Mouse (Mus musculus): Measurements from ENCODE around the gene Acad8. TPM values are rescaled to one million over a fixed set of nuclear protein-coding genes. Genes with fewer than 3 reads are reported as not detected.

The Acad8 gene
- total RNA-seq (2012; rRNA removed) (16.7 and 17.6 TPM in 2 replicates), polyA plus RNA-seq (2012; ENCODE audit: insufficient read depth in 1 of 2, insufficient read length in 2 of 2, low read depth in 1 of 2, low replicate concordance in 2 of 2, missing spikeins in 1 of 2) (10 to 100 TPM in 1 of 2 experiments, not detected in 1; 22.7 TPM)

GRCm38 (mm10) chr9:26999461-27000395 lies at the start of gene Acad8, which contains the start of gene Thyn1:
Gene Acad8 (minus strand): TSS chr9:26999566.
Gene Thyn1 (plus strand): TSS chr9:26999710.
- TF ChIP-seq ZC3H11A (IDR thresholded peaks at IDR 0.05; ENCODE audit: low read depth, low read length), result no peak
- TF ChIP-seq KAT2A (conservative IDR thresholded peaks at IDR 0.05; ENCODE audit: low read depth, low read length), result peak; percentile 91
- no peak for TF ChIP-seq UBTF (IDR thresholded peaks at IDR 0.05; ENCODE audit: borderline replicate concordance, insufficient read depth, low read depth, low read length)
- no peak for TF ChIP-seq MAFK (IDR thresholded peaks at IDR 0.05; ENCODE audit: borderline replicate concordance, low read depth, low read length)
- peak; percentile 78; the same call in 1 of the 2 replicates for TF ChIP-seq POLR2AphosphoS2 (IDR thresholded peaks at IDR 0.05; ENCODE audit: low read length)
- peak; percentile 43 to 92 for TF ChIP-seq POLR2A (IDR thresholded peaks at IDR 0.05; ENCODE audit: control insufficient read depth in 1 of 2, insufficient read depth in 1 of 2, low read depth in 1 of 2, low read length in 2 of 2, poor library complexity in 1 of 2)
- TF ChIP-seq USF1 (IDR thresholded peaks at IDR 0.05; ENCODE audit: low read depth, low read length), result no peak
- TF ChIP-seq BHLHE40 (IDR thresholded peaks at IDR 0.05; ENCODE audit: borderline replicate concordance, low read depth, low read length), result no peak
- TF ChIP-seq CHD2 (IDR thresholded peaks at IDR 0.05; ENCODE audit: low read length), result no peak
- TF ChIP-seq SIN3A (IDR thresholded peaks at IDR 0.05; ENCODE audit: low read length), result peak; percentile 68
- peak; percentile 81 for TF ChIP-seq TBP (IDR thresholded peaks at IDR 0.05; ENCODE audit: low read depth, low read length)
- TF ChIP-seq ZMIZ1 (IDR thresholded peaks at IDR 0.05; ENCODE audit: low read depth, low read length), result peak; percentile 79; the same call in 1 of the 2 replicates
- peak; percentile 30; the same call in 1 of the 2 replicates for TF ChIP-seq NRF1 (IDR thresholded peaks at IDR 0.05; ENCODE audit: insufficient read depth, low read depth, low read length, poor library complexity, severe bottlenecking)
- 0 out of 2 replicates have a peak, but pooled peaks have one; percentile 18 for TF ChIP-seq ELF1 (IDR thresholded peaks at IDR 0.05; ENCODE audit: low read depth, low read length)
- peak; percentile 80 for TF ChIP-seq MAZ (IDR thresholded peaks at IDR 0.05; ENCODE audit: low read depth, low read length)
- TF ChIP-seq POLR2AphosphoS5 (IDR thresholded peaks at IDR 0.05; ENCODE audit: borderline replicate concordance, low read depth, low read length), result peak; percentile 56; the same call in 1 of the 2 replicates
- TF ChIP-seq CHD1 (IDR thresholded peaks at IDR 0.05; ENCODE audit: low read depth, low read length), result no peak
- TF ChIP-seq CTCF (IDR thresholded peaks at IDR 0.05 in 2 of 3, conservative IDR thresholded peaks at IDR 0.05 in 1 of 3; ENCODE audit: control insufficient read depth in 1 of 3, insufficient read depth in 1 of 3, low read depth in 2 of 3, low read length in 3 of 3, poor library complexity in 1 of 3, severe bottlenecking in 1 of 3), result no peak
- TF ChIP-seq TAL1 (IDR thresholded peaks at IDR 0.05; ENCODE audit: low read length), result no peak
- TF ChIP-seq TCF12 (IDR thresholded peaks at IDR 0.05; ENCODE audit: low read depth, low read length), result peak; percentile 17; the same call in 1 of the 2 replicates
- peak; percentile 85 for TF ChIP-seq NELFE (IDR thresholded peaks at IDR 0.05; ENCODE audit: low read depth, low read length)
- no peak for TF ChIP-seq MYB (IDR thresholded peaks at IDR 0.05; ENCODE audit: low read depth, low read length)
- TF ChIP-seq MYC (IDR thresholded peaks at IDR 0.05; ENCODE audit: low read depth, low read length), result peak; percentile 84; the same call in 1 of the 2 replicates
- peak; percentile 99 for TF ChIP-seq HCFC1 (IDR thresholded peaks at IDR 0.05; ENCODE audit: low read depth, low read length)
- no peak for TF ChIP-seq EP300 (IDR thresholded peaks at IDR 0.05; ENCODE audit: low read depth in 1 of 2, low read length in 2 of 2)
- peak; percentile 82 for TF ChIP-seq MXI1 (IDR thresholded peaks at IDR 0.05; ENCODE audit: low read depth, low read length)
- TF ChIP-seq GATA1 (IDR thresholded peaks at IDR 0.05; ENCODE audit: low read depth, low read length), result peak; percentile 44
- TF ChIP-seq MAX (IDR thresholded peaks at IDR 0.05; ENCODE audit: low read length), result peak; percentile 39
- no peak for TF ChIP-seq GABPA (IDR thresholded peaks at IDR 0.05; ENCODE audit: low read depth, low read length)
- peak within 1 kb of the TSS; percentile 89 for H3K9ac ChIP-seq (ENCODE audit: control insufficient read depth, low read depth, low read length, poor library complexity, severe bottlenecking)
- peaks cover 5 to 37% of the 10 kb centered on the region in 2 experiments for H3K36me3 ChIP-seq (ENCODE audit: control insufficient read depth in 1 of 2, insufficient read depth in 2 of 2, low read length in 2 of 2)
- peaks cover 6 to 22% of the 10 kb centered on the region in 2 experiments for H3K4me1 ChIP-seq (ENCODE audit: control insufficient read depth in 1 of 2, insufficient read depth in 2 of 2, low read length in 2 of 2)
- DNase-seq (ENCODE audit: low read depth, low spot score), result peak; percentile 98
- peaks cover 15% of the 10 kb centered on the region for H3K79me2 ChIP-seq (ENCODE audit: control insufficient read depth, insufficient read depth, low read length, poor library complexity)
- no peaks in the 10 kb centered on the region for H3K27me3 ChIP-seq (ENCODE audit: control insufficient read depth in 1 of 2, insufficient read depth in 2 of 2, low read length in 2 of 2)
- H3K4me3 ChIP-seq (ENCODE audit: control insufficient read depth in 1 of 2, insufficient read depth in 1 of 2, low read depth in 2 of 2, low read length in 2 of 2), result peak within 1 kb of the TSS; percentile 77 to 93
- H3K9me3 ChIP-seq (replicated peaks; ENCODE audit: insufficient read depth, low read length), result no peaks in the 10 kb centered on the region
- H3K27ac ChIP-seq (ENCODE audit: control insufficient read depth, low read depth, low read length), result peak within 1 kb of the TSS; percentile 88
